Mouse (Mus musculus) embryo, embryonic 11 days (tissue): Measurements from ENCODE around the gene Gripap1.
"Not testable (repeated sequence)": the region's sequence is repeated elsewhere in the genome, so short reads cannot be mapped to it uniquely, and the experiment has no call there.

ENCODE experiments used
- DNase-seq: peaks from one replicate; pipeline ENCODE4 v3.0.0-alpha.2; 2015

Gene Gripap1

GRCm38 (mm10) chrX:7789542-7790136, at the start of gene Gripap1:
Gene Gripap1, plus strand, starts transcription at chrX:7789765.
- peak; percentile 89 for DNase-seq

GRCm38 (mm10) chrX:7740082-7740819, 49.3 kb upstream of the Gripap1 start:
- DNase-seq = no peak

GRCm38 (mm10) chrX:7741103-7741502, 48.5 kb upstream of the Gripap1 start:
- DNase-seq = no peak

- no peak for DNase-seq
Measured at GRCm38 (mm10) chrX:7743470-7743869, 46.1 kb upstream of the Gripap1 start.

- DNase-seq = no peak
Measured at GRCm38 (mm10) chrX:7744940-7745339, 44.6 kb upstream of the Gripap1 start.

- DNase-seq = no peak
Measured at GRCm38 (mm10) chrX:7745429-7745828, 44.1 kb upstream of the Gripap1 start.

- DNase-seq = peak; percentile 91
Measured at GRCm38 (mm10) chrX:7750432-7751116, 39.0 kb upstream of the Gripap1 start, which contains the start of gene Ccdc120. Gene Ccdc120, minus strand, starts transcription at chrX:7750905.

- not testable (repeated sequence) for DNase-seq
Measured at GRCm38 (mm10) chrX:7753627-7754026, 35.9 kb upstream of the Gripap1 start.

- peak; percentile 95 for DNase-seq
Measured at GRCm38 (mm10) chrX:7762137-7762920, 27.2 kb upstream of the Gripap1 start, which contains the start of gene Tfe3. Gene Tfe3, plus strand, starts transcription at chrX:7762560.

GRCm38 (mm10) chrX:7762921-7763197, 26.7 kb upstream of the Gripap1 start:
- no peak for DNase-seq

- peak; percentile 42 for DNase-seq
Measured at GRCm38 (mm10) chrX:7763631-7764393, 25.8 kb upstream of the Gripap1 start.

GRCm38 (mm10) chrX:7764657-7765280, 24.8 kb upstream of the Gripap1 start:
- DNase-seq = no peak

GRCm38 (mm10) chrX:7765281-7765670, 24.3 kb upstream of the Gripap1 start:
- no peak for DNase-seq

GRCm38 (mm10) chrX:7765764-7766163, 23.8 kb upstream of the Gripap1 start:
- DNase-seq = peak; percentile 59

- no peak for DNase-seq
Measured at GRCm38 (mm10) chrX:7769302-7770017, 20.1 kb upstream of the Gripap1 start.

GRCm38 (mm10) chrX:7772766-7773165, 16.8 kb upstream of the Gripap1 start:
- no peak for DNase-seq

GRCm38 (mm10) chrX:7775501-7776205, 13.9 kb upstream of the Gripap1 start:
- DNase-seq = no peak

GRCm38 (mm10) chrX:7776329-7777082, 13.1 kb upstream of the Gripap1 start:
- DNase-seq = peak; percentile 50

- DNase-seq = no peak
Measured at GRCm38 (mm10) chrX:7778450-7779244, 10.9 kb upstream of the Gripap1 start.
